Mouse (Mus musculus) kidney, embryonic 14.5 days (tissue): ENCODE measurements at regions not wholly inside any gene's neighbourhood (a gene's known extent, or its start where the extent isn't known, plus 50 kb on each side); places are given as distances from the start of the nearest gene placed in this dataset.

Experiments used
- ATAC-seq: fragments of 200-750 bp; cut with Nextera tagmentation; 2 replicates; pipeline ENCODE4 v1.8.0; 2017; ENCODE audit warnings: moderate number of reproducible peaks, mild to moderate bottlenecking, moderate TSS enrichment, moderate library complexity; ENCODE audit not compliant: low FRiP score, low TSS enrichment
- H3K27ac ChIP-seq: fragments of 300-500 bp; sonication (generic); 2 replicates; pipeline ENCODE4 v1.5.1; 2014; ENCODE audit warnings: low read depth, mild to moderate bottlenecking, low read length, moderate library complexity, mixed read lengths
- H3K27me3 ChIP-seq: fragments of 300-500 bp; sonication (generic); 2 replicates; pipeline ENCODE4 v1.6.1; 2014; ENCODE audit warnings: mild to moderate bottlenecking, low read length; ENCODE audit not compliant: control insufficient read depth, insufficient read depth
- H3K36me3 ChIP-seq: fragments of 300-500 bp; sonication (generic); 2 replicates; pipeline ENCODE4 v1.6.1; 2014; ENCODE audit warnings: low read length, mixed read lengths; ENCODE audit not compliant: control insufficient read depth, insufficient read depth
- H3K4me1 ChIP-seq: fragments of 300-500 bp; sonication (generic); 2 replicates; pipeline ENCODE4 v1.6.1; 2014; ENCODE audit warnings: low read length, mixed read lengths; ENCODE audit not compliant: control insufficient read depth, insufficient read depth
- H3K4me2 ChIP-seq: fragments of 300-500 bp; sonication (generic); replicated peaks from 2 replicates; pipeline ENCODE4 v1.6.1; 2014; ENCODE audit warnings: low read depth, mild to moderate bottlenecking, low read length
- H3K4me3 ChIP-seq: fragments of 300-500 bp; sonication (generic); 2 replicates; pipeline ENCODE4 v1.5.1; 2014; ENCODE audit warnings: mild to moderate bottlenecking, low read length
- H3K9ac ChIP-seq: fragments of 300-500 bp; sonication (generic); 2 replicates; pipeline ENCODE4 v1.6.1; 2014; ENCODE audit warnings: low read depth, mild to moderate bottlenecking, low read length, moderate library complexity
- H3K9me3 ChIP-seq: fragments of 300-500 bp; sonication (generic); 2 replicates; pipeline ENCODE4 v1.6.1; 2016; ENCODE audit warnings: low read length; ENCODE audit not compliant: control insufficient read depth
- WGBS: fragments of 180-500 bp; shearing (Covaris S2); extraction: QIAGEN DNeasy Blood & Tissue Kit; methylation state at CpG from one replicate; pipeline ENCODE4 v1.1.7; 2014; 5-methylcytosine and 5-hydroxymethylcytosine counted together

- no peaks in the 10 kb centered on the region for H3K27me3 ChIP-seq
- no peak overlapping the region for H3K4me3 ChIP-seq
- no peaks in the 10 kb centered on the region for H3K36me3 ChIP-seq
- H3K9me3 ChIP-seq = no peaks in the 10 kb centered on the region
- WGBS = 86% methylated on average over 1 of the region's 1 CpGs
- no peak overlapping the region for H3K4me2 ChIP-seq
- no peak overlapping the region for H3K27ac ChIP-seq
- H3K9ac ChIP-seq = no peak overlapping the region
- ATAC-seq = no peak
- no peaks in the 10 kb centered on the region for H3K4me1 ChIP-seq
Measured at GRCm38 (mm10) chr11:112278566-112278965, 503.5 kb upstream of the Sox9 start.

GRCm38 (mm10) chr11:112282911-112283310 lies 499.1 kb upstream of the Sox9 start:
- H3K9me3 ChIP-seq = no peaks in the 10 kb centered on the region
- H3K4me1 ChIP-seq = no peaks in the 10 kb centered on the region
- WGBS = 18% methylated on average over 7 of the region's 7 CpGs
- H3K4me2 ChIP-seq = no peak overlapping the region
- H3K9ac ChIP-seq = no peak overlapping the region
- H3K36me3 ChIP-seq = no peaks in the 10 kb centered on the region
- H3K4me3 ChIP-seq = no peak overlapping the region
- H3K27me3 ChIP-seq = no peaks in the 10 kb centered on the region
- H3K27ac ChIP-seq = no peak overlapping the region
- no peak for ATAC-seq

- Histone ChIP-seq H3K27ac (no peak overlapping the region), H3K4me3 (no peak overlapping the region), H3K4me2 (no peak overlapping the region), H3K36me3 (no peaks in the 10 kb centered on the region), H3K9ac (no peak overlapping the region), H3K27me3 (no peaks in the 10 kb centered on the region), H3K4me1 (no peaks in the 10 kb centered on the region), H3K9me3 (no peaks in the 10 kb centered on the region)
- 82% methylated on average over 5 of the region's 5 CpGs for WGBS
- ATAC-seq = no peak
Measured at GRCm38 (mm10) chr11:112298901-112299341, 483.1 kb upstream of the Sox9 start.

GRCm38 (mm10) chr11:112303091-112303490 lies 478.9 kb upstream of the Sox9 start:
- Histone ChIP-seq H3K27ac (no peak overlapping the region), H3K4me2 (no peak overlapping the region), H3K9ac (no peak overlapping the region), H3K36me3 (no peaks in the 10 kb centered on the region), H3K9me3 (no peaks in the 10 kb centered on the region), H3K4me1 (no peaks in the 10 kb centered on the region), H3K4me3 (no peak overlapping the region), H3K27me3 (no peaks in the 10 kb centered on the region)
- WGBS = 68% methylated on average over 2 of the region's 2 CpGs
- ATAC-seq = no peak

GRCm38 (mm10) chr11:112325850-112326249 lies 456.2 kb upstream of the Sox9 start:
- no peak for ATAC-seq
- H3K9ac ChIP-seq = no peak overlapping the region
- H3K36me3 ChIP-seq = no peaks in the 10 kb centered on the region
- H3K4me3 ChIP-seq = no peak overlapping the region
- H3K27me3 ChIP-seq = no peaks in the 10 kb centered on the region
- 93% methylated on average over 4 of the region's 4 CpGs for whole genome bisulfite sequencing
- no peak overlapping the region for H3K4me2 ChIP-seq
- H3K27ac ChIP-seq = no peak overlapping the region
- H3K4me1 ChIP-seq = no peaks in the 10 kb centered on the region
- no peaks in the 10 kb centered on the region for H3K9me3 ChIP-seq

GRCm38 (mm10) chr11:112327606-112328005 lies 454.4 kb upstream of the Sox9 start:
- H3K4me3 ChIP-seq = no peak overlapping the region
- H3K9me3 ChIP-seq = no peaks in the 10 kb centered on the region
- no peak overlapping the region for H3K4me2 ChIP-seq
- 31% methylated on average over 4 of the region's 4 CpGs for WGBS
- no peaks in the 10 kb centered on the region for H3K36me3 ChIP-seq
- no peaks in the 10 kb centered on the region for H3K27me3 ChIP-seq
- H3K4me1 ChIP-seq = no peaks in the 10 kb centered on the region
- no peak overlapping the region for H3K27ac ChIP-seq
- no peak overlapping the region for H3K9ac ChIP-seq
- ATAC-seq = no peak

- H3K27me3 ChIP-seq = no peaks in the 10 kb centered on the region
- H3K4me1 ChIP-seq = no peaks in the 10 kb centered on the region
- H3K9ac ChIP-seq = no peak overlapping the region
- H3K4me2 ChIP-seq = no peak overlapping the region
- no peaks in the 10 kb centered on the region for H3K36me3 ChIP-seq
- H3K4me3 ChIP-seq = no peak overlapping the region
- no peaks in the 10 kb centered on the region for H3K9me3 ChIP-seq
- WGBS = 35% methylated on average over 6 of the region's 6 CpGs
- ATAC-seq = no peak
- H3K27ac ChIP-seq = no peak overlapping the region
Measured at GRCm38 (mm10) chr11:112345133-112345532, 436.9 kb upstream of the Sox9 start.

GRCm38 (mm10) chr11:112345586-112345985 lies 436.4 kb upstream of the Sox9 start:
- 13% methylated on average over 3 of the region's 3 CpGs for WGBS
- Histone ChIP-seq H3K4me1 (no peaks in the 10 kb centered on the region), H3K9me3 (no peaks in the 10 kb centered on the region), H3K4me3 (no peak overlapping the region), H3K27me3 (no peaks in the 10 kb centered on the region), H3K4me2 (no peak overlapping the region), H3K9ac (no peak overlapping the region), H3K36me3 (no peaks in the 10 kb centered on the region), H3K27ac (no peak overlapping the region)
- no peak for ATAC-seq

GRCm38 (mm10) chr11:112346089-112346488 lies 435.9 kb upstream of the Sox9 start:
- no peaks in the 10 kb centered on the region for H3K27me3 ChIP-seq
- H3K4me2 ChIP-seq = no peak overlapping the region
- H3K4me3 ChIP-seq = no peak overlapping the region
- no peak for ATAC-seq
- H3K36me3 ChIP-seq = no peaks in the 10 kb centered on the region
- no peaks in the 10 kb centered on the region for H3K9me3 ChIP-seq
- H3K27ac ChIP-seq = no peak overlapping the region
- H3K4me1 ChIP-seq = no peaks in the 10 kb centered on the region
- 90% methylated on average over 3 of the region's 3 CpGs for WGBS
- H3K9ac ChIP-seq = no peak overlapping the region

GRCm38 (mm10) chr11:112346532-112346931 lies 435.5 kb upstream of the Sox9 start:
- Histone ChIP-seq H3K4me1 (no peaks in the 10 kb centered on the region), H3K9me3 (no peaks in the 10 kb centered on the region), H3K27me3 (no peaks in the 10 kb centered on the region), H3K36me3 (no peaks in the 10 kb centered on the region), H3K4me3 (no peak overlapping the region), H3K27ac (no peak overlapping the region), H3K9ac (no peak overlapping the region), H3K4me2 (no peak overlapping the region)
- ATAC-seq = no peak
- 62% methylated on average over 7 of the region's 7 CpGs for WGBS
